Mouse (Mus musculus) neural tube, embryonic 11.5 days (tissue): ENCODE data around the gene Hoxb3. TPM values are rescaled to one million over a fixed set of nuclear protein-coding genes. Genes with fewer than 3 reads are reported as not detected.

Experiments
- ATAC-seq: fragments of 200-750 bp; cut with Nextera tagmentation; 2 replicates; pipeline ENCODE4 v1.8.0; 2017; ENCODE audit warnings: moderate number of reproducible peaks, mild to moderate bottlenecking, moderate TSS enrichment, moderate library complexity; ENCODE audit not compliant: insufficient read depth, low FRiP score, low TSS enrichment
- DNase-seq: peaks from one replicate; pipeline ENCODE4 v3.0.0-alpha.2; 2015; ENCODE audit warnings: low spot score
- H3K27ac ChIP-seq: fragments of 300-500 bp; sonication (generic); 2 replicates; pipeline ENCODE4 v1.5.1; 2014; ENCODE audit warnings: low read depth, mild to moderate bottlenecking, low read length
- H3K27me3 ChIP-seq: fragments of 300-500 bp; sonication (generic); 2 replicates; pipeline ENCODE4 v1.6.1; 2014; ENCODE audit warnings: mild to moderate bottlenecking, low read length, mixed read lengths; ENCODE audit not compliant: control insufficient read depth, insufficient read depth
- H3K36me3 ChIP-seq: fragments of 300-500 bp; sonication (generic); 2 replicates; pipeline ENCODE4 v1.6.1; 2014; ENCODE audit warnings: mild to moderate bottlenecking, low read length, moderate library complexity, mixed read lengths; ENCODE audit not compliant: control insufficient read depth, insufficient read depth
- H3K4me1 ChIP-seq: fragments of 300-500 bp; sonication (generic); 2 replicates; pipeline ENCODE4 v1.6.1; 2014; ENCODE audit warnings: low read length, mixed read lengths; ENCODE audit not compliant: control insufficient read depth, insufficient read depth
- H3K4me2 ChIP-seq: fragments of 300-500 bp; sonication (generic); 2 replicates; pipeline ENCODE4 v1.6.1; 2014; ENCODE audit warnings: low read depth, mild to moderate bottlenecking, moderate library complexity
- H3K4me3 ChIP-seq: fragments of 300-500 bp; sonication (generic); 2 replicates; pipeline ENCODE4 v1.5.1; 2014; ENCODE audit warnings: low read depth, low read length
- H3K9ac ChIP-seq: fragments of 300-500 bp; sonication (generic); 2 replicates; pipeline ENCODE4 v1.6.1; 2014; ENCODE audit warnings: mild to moderate bottlenecking, low read length
- H3K9me3 ChIP-seq: fragments of 300-500 bp; sonication (generic); 2 replicates; pipeline ENCODE4 v1.6.1; 2016; ENCODE audit warnings: low read length; ENCODE audit not compliant: control insufficient read depth
- WGBS: fragments of 180-500 bp; shearing (Covaris S2); extraction: QIAGEN DNeasy Blood & Tissue Kit; methylation state at CpG from one replicate; pipeline ENCODE4 v1.1.7; 2014; 5-methylcytosine and 5-hydroxymethylcytosine counted together
- polyA plus RNA-seq: library from polyadenylated mRNA; unstranded; fragments of >200 nt; fragmentation: Nextera tagmentation; extraction: Ambion mirVana; gene quantifications from 2 replicates; pipeline ENCODE4 v1.2.1, GENCODE M21; 2014

Gene Hoxb3
- polyA plus RNA-seq, 1 experiment from 2014 or later = 10.3 TPM

DNA sequence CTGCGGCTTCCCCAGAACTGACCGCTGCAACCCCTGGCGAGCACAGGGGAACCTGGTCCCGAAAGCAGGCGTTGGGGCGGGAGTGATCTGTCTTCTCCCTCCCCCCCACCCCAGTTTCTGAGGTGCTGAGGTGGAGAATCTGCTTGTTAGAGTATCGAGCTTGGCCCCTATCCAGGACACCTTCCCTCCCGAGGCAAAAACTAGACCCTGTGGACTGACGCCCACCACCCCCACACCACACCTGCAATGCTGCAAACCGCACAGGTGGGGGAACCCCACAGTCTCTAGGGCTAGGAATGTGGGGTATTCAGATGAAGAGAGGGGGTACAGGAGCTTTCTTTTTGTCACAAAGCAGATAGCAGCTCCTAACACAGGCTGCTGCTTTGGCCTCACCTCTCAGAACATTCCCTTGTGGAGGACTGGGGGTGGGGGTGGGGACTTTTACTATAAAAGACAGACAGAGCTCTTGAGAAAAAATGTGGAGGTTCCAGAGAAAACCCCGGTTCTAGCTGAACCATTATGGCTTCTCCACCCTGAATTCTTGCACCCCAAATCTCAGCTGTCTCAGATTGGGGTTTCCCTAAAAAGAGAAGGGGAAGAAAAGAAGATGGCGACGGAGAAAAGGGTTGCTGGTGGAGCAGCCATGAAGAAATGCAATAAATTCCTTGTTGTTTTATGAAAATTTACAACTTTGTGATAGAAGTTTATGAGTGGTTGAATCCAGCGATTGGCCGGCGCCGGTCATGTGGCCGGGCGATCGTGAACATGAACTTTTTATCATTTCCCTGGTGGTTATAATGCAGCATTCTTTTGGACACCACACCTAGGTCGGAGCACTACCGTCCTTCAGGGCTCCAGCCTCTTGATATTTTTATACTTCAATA lies 31.2 kb upstream of the Hoxb3 start, which contains the start of gene Hoxb6:
Gene Hoxb6 (plus strand): TSS at position 796 of the 884 bp plus-strand sequence.
- DNase-seq (no peak), ATAC-seq (peak; percentile 45; the same call in 1 of the 2 replicates)
- WGBS = 2% methylated on average over 22 of the region's 22 CpGs
- H3K4me1 ChIP-seq = peaks cover 20% of the 10 kb centered on the region
- no peaks in the 10 kb centered on the region for H3K27me3 ChIP-seq
- no peaks in the 10 kb centered on the region for H3K9me3 ChIP-seq
- peak within 1 kb of the TSS; percentile 100 for H3K4me2 ChIP-seq
- peak within 1 kb of the TSS; percentile 96 for H3K4me3 ChIP-seq
- peak within 1 kb of the TSS; percentile 100 for H3K9ac ChIP-seq
- peak within 1 kb of the TSS; percentile 100 for H3K27ac ChIP-seq
- no peaks in the 10 kb centered on the region for H3K36me3 ChIP-seq

- peak overlapping the region; percentile 100 for H3K27ac ChIP-seq
- H3K4me2 ChIP-seq = peak overlapping the region; percentile 100
- H3K4me3 ChIP-seq = peak overlapping the region; percentile 96
- H3K9ac ChIP-seq = peak overlapping the region; percentile 100
- no peaks in the 10 kb centered on the region for H3K27me3 ChIP-seq
- no peaks in the 10 kb centered on the region for H3K9me3 ChIP-seq
- H3K36me3 ChIP-seq = no peaks in the 10 kb centered on the region
- DNase-seq = no peak
- peaks cover 20% of the 10 kb centered on the region for H3K4me1 ChIP-seq
- no peak for ATAC-seq
- 2% methylated on average over 12 of the region's 12 CpGs for WGBS
Measured at GRCm38 (mm10) chr11:96292565-96293301, 30.4 kb upstream of the Hoxb3 start.

GRCm38 (mm10) chr11:96293302-96293921 lies 29.7 kb upstream of the Hoxb3 start:
- under 1% methylated on average over 22 of the region's 22 CpGs for WGBS
- peak overlapping the region; percentile 100 for H3K4me2 ChIP-seq
- peak overlapping the region; percentile 100 for H3K27ac ChIP-seq
- H3K9me3 ChIP-seq = no peaks in the 10 kb centered on the region
- no peak for DNase-seq
- ATAC-seq = no peak
- H3K36me3 ChIP-seq = no peaks in the 10 kb centered on the region
- peak overlapping the region; percentile 100 for H3K9ac ChIP-seq
- H3K4me1 ChIP-seq = peaks cover 18% of the 10 kb centered on the region
- no peaks in the 10 kb centered on the region for H3K27me3 ChIP-seq
- peak overlapping the region; percentile 96 for H3K4me3 ChIP-seq

DNA sequence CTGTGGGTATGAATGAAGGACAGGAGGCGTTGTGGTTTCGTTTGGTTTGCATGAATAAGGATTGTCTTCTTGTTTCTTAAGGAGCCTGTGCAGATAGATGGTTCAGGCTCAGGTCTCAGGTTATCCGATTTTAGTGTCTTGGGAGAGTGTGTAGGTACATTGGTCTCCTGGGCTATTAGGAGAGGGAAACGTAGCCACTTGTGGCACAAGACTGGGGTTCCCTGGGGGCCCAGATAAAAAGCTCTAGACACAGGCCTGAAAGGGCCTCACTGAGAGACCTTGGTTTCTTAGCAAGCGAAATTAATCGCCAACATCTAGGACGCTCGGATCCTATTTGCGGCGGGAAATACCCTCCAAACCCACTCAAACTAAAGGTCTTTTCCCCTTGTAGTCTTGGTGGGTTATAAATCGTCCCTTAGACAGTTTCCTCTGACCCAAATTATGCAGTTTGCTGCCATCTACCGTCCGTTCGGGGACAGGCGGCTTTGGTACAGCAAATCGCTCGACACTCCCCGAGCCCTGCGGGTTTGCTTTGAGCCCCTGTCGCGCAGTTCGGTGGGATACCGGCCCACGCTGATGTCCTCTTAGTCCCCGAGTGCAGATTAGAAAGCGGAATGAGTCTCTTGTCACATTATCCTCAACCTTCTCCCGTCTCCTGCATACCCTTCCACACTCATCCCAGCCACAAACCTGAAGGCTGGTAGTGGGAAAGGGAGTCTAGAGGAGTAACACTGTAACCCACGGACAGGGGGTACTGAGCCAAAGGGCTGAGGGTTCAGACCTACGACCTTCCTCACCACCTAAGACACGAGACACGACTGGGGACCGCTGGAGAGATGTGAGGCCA lies 28.7 kb upstream of the Hoxb3 start:
- H3K4me2 ChIP-seq = peak overlapping the region; percentile 100
- H3K4me1 ChIP-seq = peaks cover 13% of the 10 kb centered on the region
- ATAC-seq = 0 out of 2 replicates have a peak, but pooled peaks have one; percentile 11
- H3K27ac ChIP-seq = peak overlapping the region; percentile 100
- peak overlapping the region; percentile 96 for H3K4me3 ChIP-seq
- no peaks in the 10 kb centered on the region for H3K9me3 ChIP-seq
- no peaks in the 10 kb centered on the region for H3K27me3 ChIP-seq
- H3K9ac ChIP-seq = peak overlapping the region; percentile 100
- H3K36me3 ChIP-seq = no peaks in the 10 kb centered on the region
- under 1% methylated on average over 32 of the region's 32 CpGs for WGBS
- DNase-seq = peak; percentile 91

- no peak for DNase-seq
- Histone ChIP-seq H3K4me1 (peaks cover 17% of the 10 kb centered on the region), H3K9me3 (no peaks in the 10 kb centered on the region), H3K9ac (peak overlapping the region; percentile 100), H3K4me2 (peak overlapping the region; percentile 100), H3K27ac (peak overlapping the region; percentile 100), H3K36me3 (no peaks in the 10 kb centered on the region), H3K4me3 (peak overlapping the region; percentile 96), H3K27me3 (0 out of 2 replicates have a peak, but pooled peaks cover 2% of the 10 kb centered on the region)
- WGBS = under 1% methylated on average over 30 of the region's 30 CpGs
- ATAC-seq = no peak
Measured at GRCm38 (mm10) chr11:96295092-96295835, 27.9 kb upstream of the Hoxb3 start.

DNA sequence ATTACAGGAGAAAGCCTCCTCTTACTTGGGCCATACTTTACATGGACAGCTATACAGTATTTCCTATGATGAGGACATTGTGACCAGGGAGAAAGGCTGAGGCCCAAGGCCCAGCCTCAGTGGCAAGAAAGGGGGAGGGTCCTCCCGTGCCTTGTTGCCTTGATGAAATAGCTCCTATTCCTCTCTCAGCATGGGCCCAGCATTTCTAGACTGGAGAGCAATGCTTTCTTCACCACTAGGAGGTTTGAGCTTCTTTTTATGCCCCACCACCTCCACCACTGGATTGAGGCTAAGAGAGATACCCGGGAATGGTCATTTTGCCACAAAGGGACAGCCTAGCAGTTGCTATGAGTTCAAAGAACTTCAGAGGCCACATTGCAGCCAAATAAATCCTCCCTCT lies 26.1 kb upstream of the Hoxb3 start:
- whole genome bisulfite sequencing = 3% methylated on average over 2 of the region's 2 CpGs
- DNase-seq = no peak
- 0 out of 2 replicates have a peak, but pooled peaks cover 2% of the 10 kb centered on the region for H3K27me3 ChIP-seq
- H3K27ac ChIP-seq = peak overlapping the region; percentile 100
- H3K9ac ChIP-seq = peak overlapping the region; percentile 100
- no peaks in the 10 kb centered on the region for H3K36me3 ChIP-seq
- no peaks in the 10 kb centered on the region for H3K9me3 ChIP-seq
- peaks cover 20% of the 10 kb centered on the region for H3K4me1 ChIP-seq
- H3K4me2 ChIP-seq = peak overlapping the region; percentile 100
- no peak for ATAC-seq
- H3K4me3 ChIP-seq = peak overlapping the region; percentile 96

GRCm38 (mm10) chr11:96297428-96297827 lies 25.7 kb upstream of the Hoxb3 start:
- peak overlapping the region; percentile 100 for H3K4me2 ChIP-seq
- no peaks in the 10 kb centered on the region for H3K36me3 ChIP-seq
- peaks cover 20% of the 10 kb centered on the region for H3K4me1 ChIP-seq
- peak overlapping the region; percentile 100 for H3K9ac ChIP-seq
- 8% methylated on average over 3 of the region's 3 CpGs for WGBS
- DNase-seq (no peak), ATAC-seq (no peak)
- H3K27ac ChIP-seq = peak overlapping the region; percentile 100
- H3K4me3 ChIP-seq = peak overlapping the region; percentile 96
- H3K27me3 ChIP-seq = 0 out of 2 replicates have a peak, but pooled peaks cover 2% of the 10 kb centered on the region
- no peaks in the 10 kb centered on the region for H3K9me3 ChIP-seq
